Mouse (Mus musculus): ENCODE data around the gene Acap2. TPM values are rescaled to one million over a fixed set of nuclear protein-coding genes. Genes with fewer than 3 reads are reported as not detected.
A peak's percentile ranks its signal among the peaks of the same experiment; 100 is the strongest.

Gene Acap2
- total RNA-seq (2021) = 10 to 100 TPM; 31.9 to 40.2 TPM
- polyA plus RNA-seq (2012; rRNA removed) = 8.3 and 9.6 TPM in 2 replicates
- long read RNA-seq, transcript Acap2-203 (23 exons, 3,414 nt) = major isoform, 10 of 11 reads
- long read RNA-seq, partial matches to known transcripts = 0 of 11 reads
- long read RNA-seq, other reads (novel, unspliced or antisense) = 1 of 11 reads

DNA sequence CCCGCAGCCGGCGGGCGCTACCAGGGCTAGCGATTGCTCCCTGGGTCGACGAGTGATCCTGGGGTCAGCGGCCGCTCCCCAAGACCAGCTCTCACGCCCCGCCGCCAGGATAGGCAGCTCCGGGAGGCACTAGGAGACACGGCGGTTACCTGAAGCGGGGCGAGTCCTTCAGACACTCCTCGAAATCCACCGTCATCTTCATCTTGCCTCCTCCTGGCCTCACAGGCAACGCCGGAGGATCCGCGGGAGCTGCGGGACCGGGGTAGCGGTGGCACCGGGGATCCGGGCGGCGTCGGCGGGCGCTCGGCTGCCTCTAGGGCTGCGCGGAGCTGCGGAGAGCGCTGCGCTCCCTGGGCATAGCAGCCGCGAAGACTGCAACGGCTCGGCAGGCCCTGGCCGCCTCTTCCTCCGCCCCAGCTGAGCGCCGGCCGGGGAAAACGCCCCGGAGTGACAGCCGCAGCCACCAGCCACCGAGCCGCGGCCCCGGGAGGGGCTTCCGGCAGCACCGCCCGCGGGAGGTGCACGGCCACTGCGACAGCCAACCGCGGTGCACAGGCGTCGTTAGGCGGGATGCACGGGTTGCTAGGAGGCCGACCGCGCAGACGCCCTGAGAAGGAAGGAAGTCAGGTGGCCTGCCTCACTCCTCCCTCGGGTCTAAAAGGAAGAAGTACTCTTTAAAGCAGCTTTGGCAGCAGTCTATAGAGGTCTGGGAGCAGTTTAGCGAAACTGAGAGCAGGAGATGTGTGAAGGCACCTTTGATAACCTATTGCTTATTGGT is at the start of gene Acap2:
Gene Acap2 (minus strand): TSS at position 456 of the 778 bp plus-strand sequence.
- peak; percentile 100 for DNase-seq

DNA sequence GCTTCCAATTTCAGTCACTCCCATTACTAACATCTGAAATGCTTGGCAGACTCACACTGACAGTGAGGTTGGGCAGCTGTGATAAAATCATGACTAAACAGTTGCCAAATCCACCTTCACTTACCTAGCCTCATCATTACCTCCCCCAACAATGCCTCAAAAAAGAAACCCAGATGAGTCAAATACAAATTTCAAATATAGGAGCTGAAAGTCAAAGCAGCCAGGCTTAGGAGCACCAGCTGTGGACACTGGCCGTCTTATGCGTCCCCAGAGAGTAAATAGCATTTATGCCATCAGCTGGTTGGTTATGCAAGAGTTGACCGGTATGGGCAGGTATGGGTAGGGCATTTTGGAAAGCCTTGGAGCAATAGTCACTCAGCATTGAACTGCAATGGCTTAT is 48.4 kb upstream of the Acap2 start:
- DNase-seq = no peak

DNA sequence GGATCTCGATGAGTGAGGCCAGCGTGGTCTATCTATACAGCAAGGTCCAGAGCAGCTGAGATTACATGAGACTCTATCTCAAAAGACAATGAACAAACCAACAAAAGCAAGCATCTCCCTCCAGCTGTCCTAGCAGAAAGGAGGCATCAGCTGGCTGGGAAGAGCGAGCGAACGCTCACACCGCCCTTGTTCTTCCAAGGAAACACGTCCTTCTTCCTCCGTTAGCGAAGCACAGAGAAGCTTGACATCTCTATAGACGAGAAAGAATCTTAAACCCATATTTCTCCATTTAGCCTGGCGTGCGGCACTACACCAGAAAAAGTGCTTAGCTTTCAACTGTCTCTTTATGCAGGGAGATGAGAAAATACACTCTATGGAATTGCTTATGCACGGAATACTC is 47.7 kb upstream of the Acap2 start:
- no peak for DNase-seq

DNA sequence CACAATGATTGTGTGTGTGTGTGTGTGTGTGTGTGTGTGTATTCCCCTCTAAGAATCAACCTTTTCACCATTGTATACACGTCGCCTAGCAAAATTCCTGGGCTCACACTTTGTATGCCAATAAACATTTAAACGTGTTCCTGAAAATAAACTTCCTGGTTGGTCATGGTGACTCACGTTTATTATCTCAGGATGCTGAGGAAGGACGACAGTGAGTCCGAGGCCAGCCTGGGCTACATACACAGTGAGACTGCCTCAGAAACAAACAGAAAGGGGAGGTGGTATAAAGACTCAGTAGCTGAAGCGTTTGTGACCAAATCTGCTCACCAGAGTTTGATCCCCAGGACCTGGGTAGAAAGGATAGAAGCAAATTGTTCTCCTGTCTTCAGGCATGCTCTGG is 46.4 kb upstream of the Acap2 start:
- no peak for DNase-seq

DNA sequence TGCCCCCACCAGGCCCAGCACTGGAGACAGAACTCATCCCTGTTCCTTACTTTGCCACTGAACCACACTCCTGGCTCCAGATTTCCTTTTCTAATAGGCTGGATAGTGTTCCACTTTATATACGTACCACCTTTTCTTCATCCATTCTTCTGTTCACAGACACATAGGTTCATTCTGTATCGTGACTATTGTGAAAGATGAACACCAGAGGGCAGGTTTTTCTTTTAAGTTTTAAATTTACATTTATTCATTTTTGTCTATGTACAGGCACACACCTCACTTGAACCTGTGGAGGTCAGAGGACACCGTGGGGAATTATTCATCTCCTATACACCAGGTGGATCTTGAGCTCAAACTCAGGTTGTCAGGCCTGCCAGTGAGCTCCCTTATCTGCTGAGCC is 43.0 kb upstream of the Acap2 start:
- no peak for DNase-seq

DNA sequence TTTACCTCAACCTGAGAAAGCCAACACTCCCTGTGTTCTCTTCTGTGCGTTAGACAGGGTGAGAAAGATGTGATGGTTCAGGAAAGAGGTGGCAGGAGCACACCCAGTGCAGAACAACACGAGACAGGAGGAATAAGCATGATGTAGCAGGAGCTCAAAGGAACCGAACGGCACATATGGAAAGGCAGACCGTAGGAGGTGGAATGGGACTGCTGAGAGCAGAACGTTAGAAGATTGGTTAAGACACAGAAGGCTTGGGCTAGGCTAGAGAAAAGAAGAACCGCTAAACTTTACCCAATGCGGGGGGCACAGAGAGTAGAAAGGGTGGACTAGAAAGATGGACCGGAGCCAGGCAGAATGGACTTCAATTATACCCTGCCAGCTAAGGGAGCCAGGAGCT is 40.4 kb upstream of the Acap2 start:
- DNase-seq = no peak

DNA sequence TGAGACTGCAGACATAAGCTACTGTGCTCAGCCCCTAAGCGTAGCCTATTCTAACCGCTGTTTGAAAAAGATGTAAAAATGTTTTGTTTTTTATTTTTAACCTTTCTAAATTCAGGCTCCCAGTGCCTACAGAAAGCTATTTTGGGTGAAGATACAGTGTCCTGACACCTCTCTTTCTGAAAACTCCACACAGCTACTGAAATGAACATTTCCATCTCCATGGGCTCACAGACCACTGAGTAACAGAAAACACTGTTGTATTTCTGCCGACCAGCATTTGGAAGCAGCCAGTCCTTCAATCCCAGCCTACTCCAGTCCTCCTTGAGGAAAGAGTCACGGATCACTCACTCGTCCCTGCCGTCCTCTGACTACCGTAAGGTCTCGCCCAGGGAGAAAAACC is 39.5 kb upstream of the Acap2 start:
- no peak for DNase-seq

DNA sequence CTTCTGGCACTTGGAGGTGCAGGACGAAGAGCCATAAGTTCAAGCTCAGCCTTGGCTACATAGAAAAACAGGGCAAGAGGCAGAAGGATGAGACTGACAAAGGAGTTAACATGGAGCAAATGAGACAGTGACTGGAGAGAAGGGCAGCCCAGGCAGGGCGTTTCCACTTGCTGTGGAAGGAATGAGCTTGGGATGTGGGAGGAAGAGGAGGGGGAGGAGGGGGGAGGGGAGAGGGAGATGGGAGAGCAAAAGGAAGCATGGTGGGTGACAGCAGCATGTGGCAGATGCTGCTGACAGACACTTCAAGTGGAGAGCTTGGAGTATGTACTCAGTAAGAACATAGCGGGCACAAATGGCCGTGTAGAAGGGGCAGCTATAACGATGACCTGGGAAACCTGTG is 37.2 kb upstream of the Acap2 start:
- no peak for DNase-seq

DNA sequence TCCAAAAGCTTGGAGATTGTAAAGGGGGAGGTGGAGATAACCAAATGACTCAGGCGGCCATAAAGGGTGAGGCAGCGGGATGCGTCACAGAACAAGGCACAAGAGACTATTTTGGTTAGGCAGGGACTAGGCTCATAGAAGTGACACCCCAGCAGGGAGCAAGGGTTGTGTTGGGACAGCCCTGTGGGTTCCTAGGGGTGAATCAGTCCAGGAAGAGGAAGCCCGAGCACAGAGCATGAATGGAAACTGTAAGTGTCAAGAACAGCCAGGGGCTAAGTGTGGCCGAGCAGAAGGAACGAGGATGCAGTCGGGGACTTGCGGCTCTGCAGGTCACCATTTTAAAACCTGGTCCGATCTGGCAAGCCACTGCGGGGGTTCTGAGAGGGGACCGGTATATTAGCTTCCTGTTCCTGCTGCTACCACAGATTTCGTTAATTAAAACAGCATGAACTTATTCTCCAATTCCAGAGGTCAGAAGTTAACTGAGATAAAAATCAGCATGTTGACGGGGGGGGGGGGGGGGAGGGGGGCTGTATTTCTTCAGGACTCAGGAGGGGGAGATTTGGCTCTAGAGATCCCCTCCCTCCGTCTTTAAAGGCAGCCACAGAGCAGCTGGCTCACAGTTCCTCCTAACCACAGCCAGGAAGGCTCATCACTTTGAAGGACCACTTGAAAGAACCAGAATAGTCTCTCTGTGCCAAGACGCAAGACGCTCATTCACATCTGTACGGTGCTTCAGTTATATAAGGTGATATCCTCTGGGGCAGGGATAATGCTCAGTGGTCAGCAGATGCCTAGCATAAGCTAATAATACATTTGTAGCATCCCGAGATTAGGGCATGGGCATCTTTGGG is 34.6 kb upstream of the Acap2 start:
- peak; percentile 51 for DNase-seq

DNA sequence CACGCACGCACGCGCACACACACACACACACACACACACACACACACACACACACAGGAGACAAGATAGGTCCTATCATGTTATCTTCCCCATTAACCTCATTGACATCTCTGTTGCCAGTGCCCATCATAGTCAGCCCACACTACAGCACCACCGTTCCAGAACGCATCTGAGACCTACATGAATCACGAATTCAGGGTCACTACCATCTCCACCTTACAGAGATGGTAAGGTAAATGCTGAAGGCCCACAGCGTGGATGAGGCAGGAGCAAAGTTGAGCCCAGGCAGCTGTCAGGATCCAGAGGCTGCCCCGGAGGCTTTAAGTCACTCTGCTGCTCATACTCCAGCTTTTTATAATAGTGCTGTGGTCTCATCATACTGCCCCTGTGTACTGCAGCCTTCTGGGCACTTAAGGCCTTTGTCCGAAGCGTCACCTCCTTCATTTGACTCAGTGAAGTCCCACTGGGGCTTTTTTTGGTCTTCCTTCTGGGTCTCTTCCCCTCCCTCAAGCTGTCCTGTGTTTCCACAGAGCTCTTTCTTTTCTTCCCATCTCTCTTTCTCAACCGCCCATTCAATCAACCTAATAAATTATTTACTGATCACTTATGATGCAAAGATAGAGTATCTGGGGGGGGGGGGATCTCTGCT is 33.9 kb upstream of the Acap2 start:
- DNase-seq = no peak

DNA sequence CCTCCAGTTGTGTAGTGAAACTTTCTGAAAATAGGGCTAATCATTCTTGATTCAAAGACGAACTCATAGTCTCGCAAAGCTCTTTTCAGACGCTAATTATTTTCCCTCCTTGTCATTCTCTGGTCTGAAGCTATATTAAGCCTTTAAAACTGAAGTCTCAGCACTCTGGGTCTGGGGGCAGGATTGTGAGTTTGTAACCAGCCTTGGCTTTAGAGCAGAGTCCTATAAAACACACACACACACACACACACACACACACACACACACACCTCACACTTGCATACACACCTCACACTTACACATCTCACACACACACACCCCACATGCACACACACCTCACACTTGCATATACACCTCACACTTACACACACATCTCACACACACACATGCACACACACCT is 33.3 kb upstream of the Acap2 start:
- no peak for DNase-seq

DNA sequence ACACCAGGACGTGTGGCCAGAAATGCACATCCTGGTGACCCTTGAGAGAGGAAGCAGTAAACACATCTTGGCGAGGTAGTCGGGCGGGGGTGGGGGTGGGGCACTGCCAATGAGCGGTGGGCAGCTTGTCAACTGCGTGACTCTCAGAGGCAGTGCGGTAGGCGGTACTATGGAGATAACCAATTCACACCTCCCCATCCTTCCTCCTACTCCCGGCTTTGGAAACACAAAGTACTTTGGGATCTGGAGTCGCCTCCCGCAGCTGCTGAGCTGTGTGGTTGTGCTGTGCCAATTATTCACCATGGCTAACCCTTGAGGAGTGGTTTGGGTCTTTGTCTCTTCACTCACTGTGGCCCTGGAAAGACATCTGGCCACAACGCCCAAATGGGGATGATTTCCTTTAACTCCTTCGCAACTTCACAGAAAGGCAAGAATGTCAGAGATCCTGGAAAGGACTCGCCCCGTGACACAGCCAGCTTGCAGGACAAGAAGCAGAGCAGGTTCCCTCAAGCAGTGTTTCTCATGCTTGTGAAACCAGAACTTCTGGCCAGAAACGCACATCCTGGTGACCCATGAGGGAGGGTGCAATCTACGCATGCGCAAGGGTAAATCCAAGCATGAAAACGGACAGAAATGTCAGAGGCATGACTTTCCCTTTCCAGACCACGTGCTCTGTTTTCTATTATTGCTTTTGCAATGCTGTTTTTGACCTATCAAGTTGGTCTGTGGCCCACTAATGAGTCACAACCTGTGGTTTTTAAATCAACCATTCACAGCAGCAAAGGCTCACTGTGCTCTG is 32.7 kb upstream of the Acap2 start:
- DNase-seq = peak; percentile 90

DNA sequence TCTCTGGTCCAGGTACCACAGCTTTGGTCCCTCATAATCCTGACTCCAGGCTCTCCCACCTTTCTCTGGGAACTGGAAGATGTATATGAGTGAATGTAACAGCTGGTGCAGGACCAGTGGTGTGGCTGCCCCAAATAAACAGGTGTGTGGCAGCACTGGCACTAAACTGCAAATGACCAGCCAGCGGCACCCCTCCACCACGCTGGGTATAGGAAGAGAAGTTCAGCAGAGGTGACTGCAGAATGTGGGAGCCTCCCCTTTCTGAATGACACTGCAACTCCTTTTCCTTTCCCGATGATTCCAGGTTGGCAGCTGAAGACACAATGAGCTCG is 32.1 kb upstream of the Acap2 start:
- DNase-seq = no peak

DNA sequence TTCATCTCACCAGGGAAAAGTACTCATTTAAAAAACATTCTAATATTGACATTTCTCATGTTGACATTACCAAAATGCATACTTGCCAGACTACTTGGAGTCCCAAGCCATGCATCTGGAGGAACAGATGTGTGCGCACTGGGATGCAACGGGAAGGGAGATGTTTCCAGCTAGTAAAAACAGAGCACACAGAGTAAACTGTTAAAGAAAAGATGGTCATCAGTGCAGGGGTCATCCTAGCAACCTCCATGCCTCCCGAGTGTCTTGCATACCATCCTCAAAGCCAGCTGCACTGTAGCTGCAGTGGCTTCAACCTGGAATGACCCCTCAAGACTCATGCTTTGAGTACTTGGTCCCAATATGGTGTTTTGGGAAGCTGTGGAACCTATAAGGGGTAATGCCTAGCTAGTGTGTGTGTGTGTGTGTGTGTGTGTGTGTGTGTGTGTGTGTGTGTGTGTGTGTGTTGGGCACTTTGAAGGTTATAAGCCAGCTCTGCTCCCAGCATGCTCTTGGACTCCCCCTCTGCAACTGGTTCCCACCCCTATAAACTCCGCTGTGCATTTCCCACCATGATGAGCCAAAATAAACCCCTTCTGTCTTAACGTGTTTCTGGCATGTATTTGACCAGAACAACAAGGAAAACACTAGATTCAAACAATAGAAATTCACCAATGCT is 31.6 kb upstream of the Acap2 start:
- DNase-seq = no peak

DNA sequence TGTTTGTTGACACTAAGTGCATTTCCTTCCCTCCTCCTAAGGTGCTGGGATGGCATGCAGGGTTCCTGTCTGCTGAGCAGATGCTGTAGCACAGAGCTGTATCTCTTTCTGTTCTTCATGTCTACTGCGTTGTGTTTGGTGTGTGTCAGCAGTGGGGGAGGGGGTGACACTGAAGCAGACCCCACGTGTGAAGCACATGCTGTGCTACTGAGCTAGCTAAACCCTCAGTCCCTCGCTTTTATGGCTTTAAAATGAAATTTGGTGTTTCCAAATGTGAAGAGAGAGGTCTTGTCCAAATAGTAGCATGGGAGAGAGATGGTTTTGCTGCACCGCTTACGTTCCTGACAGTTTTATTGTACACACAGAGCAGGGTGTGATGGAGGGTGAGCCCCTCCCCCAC is 30.5 kb upstream of the Acap2 start:
- DNase-seq = no peak

DNA sequence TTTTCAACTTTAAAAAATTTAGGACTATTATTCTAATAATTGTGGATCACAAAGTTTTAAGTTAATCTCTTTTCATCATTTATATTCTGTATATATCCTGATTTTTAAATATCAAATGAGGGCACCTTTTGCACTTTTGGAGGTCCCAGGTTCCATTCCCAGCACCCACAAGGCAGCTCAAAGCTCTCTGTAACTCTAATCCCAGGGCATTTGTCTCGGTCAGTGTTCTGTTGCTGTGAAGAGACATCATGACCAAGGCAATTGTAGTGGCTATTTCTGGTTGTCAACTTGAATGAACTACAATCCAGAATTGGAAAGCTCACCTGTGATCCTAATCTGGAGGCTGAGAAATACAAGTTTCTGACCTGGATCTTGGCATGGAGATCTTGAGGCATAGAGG is 26.7 kb upstream of the Acap2 start:
- DNase-seq = no peak

DNA sequence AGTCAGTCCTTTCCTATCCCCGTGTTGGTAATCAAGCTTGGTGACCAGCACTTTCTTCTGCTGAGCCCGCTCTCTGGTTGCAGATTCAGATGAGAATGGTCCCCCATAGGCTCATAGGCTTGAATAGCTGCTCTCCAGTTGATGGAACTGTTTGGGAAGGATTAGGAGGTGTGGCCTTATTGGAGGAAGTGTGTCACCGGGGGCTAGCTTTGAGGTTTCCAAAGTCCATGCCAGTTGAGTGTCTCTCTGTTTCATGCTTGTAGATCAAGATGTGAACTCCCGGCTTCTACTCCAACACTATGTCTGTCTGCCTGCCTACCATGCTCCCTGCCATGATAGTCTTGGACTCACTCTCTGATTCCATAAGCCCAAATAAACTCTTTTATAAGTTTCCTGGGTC is 14.2 kb upstream of the Acap2 start:
- DNase-seq = no peak

DNA sequence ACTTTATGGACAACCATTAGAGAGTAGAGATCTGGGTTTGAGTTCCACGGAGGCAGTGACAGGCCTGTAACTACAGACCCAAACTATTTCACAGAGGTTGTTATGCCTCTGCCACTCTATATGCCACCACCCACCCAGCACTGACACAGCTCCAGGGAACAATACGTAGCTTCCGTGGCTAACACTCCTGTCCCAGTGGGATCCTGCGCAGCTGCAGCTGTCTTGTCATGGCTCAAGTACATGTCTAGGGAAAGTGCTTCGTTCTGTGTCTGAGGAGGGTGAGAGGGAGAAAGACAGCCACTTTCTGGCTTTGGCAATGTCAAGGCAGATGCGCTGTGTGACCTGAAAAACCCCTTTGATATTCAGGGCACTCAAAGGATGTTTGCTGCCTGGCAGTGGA is 12.4 kb upstream of the Acap2 start:
- DNase-seq = no peak

DNA sequence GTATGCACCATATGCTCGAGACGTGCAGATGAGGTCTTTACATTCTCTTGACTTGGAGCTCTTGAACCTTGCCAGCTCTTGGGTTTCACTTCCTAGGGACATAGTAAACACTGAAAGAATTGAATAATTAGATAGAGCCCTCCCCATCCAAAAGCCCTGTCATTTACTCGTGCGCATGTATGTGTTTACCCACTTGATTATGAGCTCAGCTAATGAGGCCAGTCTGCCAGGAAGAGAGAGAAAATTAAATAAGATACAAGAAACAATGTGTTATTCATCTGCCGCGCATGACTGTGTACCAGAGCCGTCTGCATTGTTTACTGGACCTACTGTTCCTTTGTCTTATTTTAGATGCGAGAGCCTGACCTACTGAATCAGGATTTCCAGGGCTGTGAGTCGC is 10.5 kb upstream of the Acap2 start:
- DNase-seq = no peak

DNA sequence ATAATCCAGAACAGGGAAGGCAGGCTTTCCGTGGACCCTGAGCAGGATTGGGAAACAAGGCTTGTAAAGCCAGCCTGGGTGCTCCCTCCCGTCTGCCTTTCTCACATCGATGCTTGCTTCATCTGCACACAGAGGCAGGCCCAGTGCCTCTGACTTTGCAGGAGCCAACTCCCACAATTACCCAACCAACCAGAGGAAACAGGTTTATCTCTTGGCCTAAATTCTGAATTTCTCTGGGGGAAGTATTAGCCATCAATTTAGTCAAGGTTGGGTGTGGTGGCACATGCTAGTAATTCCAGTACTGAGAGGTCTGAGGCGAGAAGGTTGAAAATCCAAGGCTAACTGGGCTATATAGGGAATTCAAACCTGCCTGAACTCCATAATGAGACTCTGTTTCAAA is 9.4 kb upstream of the Acap2 start:
- peak; percentile 65 for DNase-seq

DNA sequence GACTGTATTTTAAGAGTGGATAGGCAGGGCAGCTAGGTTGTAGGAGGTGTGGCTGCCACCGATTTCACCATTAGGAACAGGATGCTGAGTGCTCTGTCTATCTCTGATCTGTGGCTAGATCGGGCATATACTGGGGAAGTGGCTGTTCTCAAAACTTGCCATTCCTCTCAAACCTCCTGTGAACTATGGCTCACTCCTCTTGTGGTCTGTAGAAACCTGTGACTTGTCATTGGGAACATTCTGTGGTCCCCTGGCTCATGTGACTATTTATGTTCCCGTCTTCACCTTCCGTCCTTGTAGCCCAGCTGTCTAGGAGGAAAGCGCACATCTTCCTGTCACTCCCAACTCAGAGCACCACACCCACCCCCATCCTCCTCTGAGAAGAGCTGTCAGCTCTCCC is 8.9 kb upstream of the Acap2 start:
- no peak for DNase-seq
